Comparison of ENCODE assay signal across 9 mouse cellular contexts in genomic region chr10:94426000-94426920, GRCm38 (mm10).
A peak's percentile ranks its signal among the peaks of the same experiment; 100 is the strongest.
DNase-seq lines count a peak whose midpoint lies in the region; ATAC-seq lines count a peak whose summit lies in the region.
"Had no signal": no experiment of that assay in that cellular context is flagged by ENCODE, and none has a peak within 500 bp of the region (broad histone marks: within the 10 kb centered on the region; RNA-seq: fewer than 3 reads in every experiment).

No protein-coding gene starts in this region.

- H3K27me3 ChIP-seq in hindbrain, embryonic 12.5 days, result no peaks in the 10 kb centered on the region

- no peak overlapping the region for H3K9ac ChIP-seq in hindbrain, embryonic 12.5 days
- H3K9ac ChIP-seq: liver, embryonic 14.5 days had no signal

- 56% methylated on average over 12 of the region's 12 CpGs for WGBS in hindbrain, embryonic 12.5 days

- no peak overlapping the region for H3K4me2 ChIP-seq in hindbrain, embryonic 12.5 days (replicated peaks)

- no peaks in the 10 kb centered on the region for H3K9me3 ChIP-seq in hindbrain, embryonic 12.5 days (replicated peaks)

- peak; percentile 90 for ATAC-seq in hindbrain, embryonic 12.5 days (ENCODE audit: low FRiP score)
- no peak for ATAC-seq in erythroid progenitor cell, adult 5-6 weeks (replicated peaks; ENCODE audit: low FRiP score, poor library complexity, severe bottlenecking)

- H3K4me3 ChIP-seq in hindbrain, embryonic 12.5 days, result no peak overlapping the region

- DNase-seq in NIH3T3 (ENCODE audit: low read depth), result peak; percentile 61
- DNase-seq in cerebellum, postnatal 10 days, result peak; percentile 76 to 84
- peak; percentile 58 to 68 for DNase-seq in frontal cortex, postnatal 36 days (ENCODE audit: low spot score in 2 of 2)
- peak; percentile 70 to 85 for DNase-seq in layer of hippocampus, postnatal 14 days (ENCODE audit: low spot score in 2 of 2)
- DNase-seq in lung, postnatal 10 days, result peak; percentile 96
- DNase-seq in right cerebral cortex, postnatal 14 days, result peak; percentile 58

- 0 out of 2 replicates have a peak overlapping the region, but pooled peaks have one; percentile 3 for H3K27ac ChIP-seq in hindbrain, embryonic 12.5 days
- H3K27ac ChIP-seq: liver, embryonic 14.5 days had no signal

- no peaks in the 10 kb centered on the region for H3K36me3 ChIP-seq in hindbrain, embryonic 12.5 days

- peaks cover 5% of the 10 kb centered on the region; the same call in 1 of the 2 replicates for H3K4me1 ChIP-seq in hindbrain, embryonic 12.5 days
